ENCODE assay signal across 19 mouse cellular contexts in the genomic region with DNA sequence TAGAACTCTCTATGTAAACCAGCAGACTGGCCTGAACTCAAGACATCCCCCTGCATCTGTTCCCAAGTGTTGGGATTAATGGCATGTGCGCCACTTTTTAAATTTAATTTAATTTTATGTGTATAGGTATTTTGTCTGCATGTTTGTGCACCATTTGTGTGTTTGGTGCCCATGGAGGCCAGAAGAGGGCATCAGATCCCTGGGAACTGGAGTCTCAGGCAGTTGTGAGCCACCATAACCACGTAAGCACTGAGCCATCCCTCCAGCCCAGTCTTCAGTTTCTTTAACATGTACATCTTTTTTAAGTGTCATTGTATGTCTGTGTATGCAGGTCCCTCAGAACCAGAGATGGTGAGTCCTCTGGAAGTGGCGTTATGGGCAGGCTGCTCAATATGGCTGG. TPM values are rescaled to one million over a fixed set of nuclear protein-coding genes. Genes with fewer than 3 reads are reported as not detected.
DNase-seq lines count a peak whose midpoint lies in the region; ATAC-seq and TF ChIP-seq lines count a peak whose summit lies in the region.
"Had no signal": no experiment of that assay in that cellular context is flagged by ENCODE, and none has a peak within 500 bp of the region (broad histone marks: within the 10 kb centered on the region; RNA-seq: fewer than 3 reads in every experiment).

No protein-coding gene starts in this region.

- TF ChIP-seq CTCF in layer of hippocampus, adult 2 months (conservative IDR thresholded peaks at IDR 0.05), result peak; percentile 27

- no peaks in the 10 kb centered on the region for H3K27me3 ChIP-seq in splenic B cell, adult 2 months (ENCODE audit: control insufficient read depth, insufficient read depth, low read length, poor library complexity, severe bottlenecking)
- H3K27me3 ChIP-seq in neural tube, embryonic 15.5 days (replicated peaks), result no peaks in the 10 kb centered on the region
- H3K27me3 ChIP-seq: hindbrain, embryonic 12.5 days; limb, embryonic 12.5 days had no signal

- 89% methylated on average over 3 of the region's 3 CpGs for WGBS in neural tube, embryonic 15.5 days

- no peak for ATAC-seq in monocyte, adult 5-6 weeks (replicated peaks; ENCODE audit: insufficient number of reproducible peaks, low FRiP score, low TSS enrichment, poor library complexity, severe bottlenecking)
- ATAC-seq in neural tube, embryonic 15.5 days (ENCODE audit: low FRiP score), result no peak

- no peak for DNase-seq in layer of hippocampus, adult 2 months (ENCODE audit: low spot score in 2 of 2)
- no peak for DNase-seq in layer of hippocampus, adult 11-12 months (ENCODE audit: low spot score)
- peak; percentile 44 for DNase-seq in A20 (ENCODE audit: low read depth, low spot score)
- DNase-seq in ZHBTc4 (ENCODE audit: low read depth, low spot score), result peak; percentile 30
- DNase-seq in splenic B cell, adult 2 months (ENCODE audit: low read depth, low spot score), result peak; percentile 67
- no peak for DNase-seq in left cerebral cortex, postnatal 36 days (ENCODE audit: low spot score in 2 of 2)
- DNase-seq: adrenal gland, postnatal 36 days; cerebellum, adult 9-10 months; gastrocnemius, postnatal 36 days had no signal

- no peak overlapping the region for H3K9ac ChIP-seq in neural tube, embryonic 15.5 days (replicated peaks)
- H3K9ac ChIP-seq: hindbrain, embryonic 12.5 days; limb, embryonic 12.5 days had no signal

- H3K27ac ChIP-seq in layer of hippocampus, adult 2 months, result no peak overlapping the region
- no peak overlapping the region for H3K27ac ChIP-seq in neural tube, embryonic 15.5 days (replicated peaks)
- H3K27ac ChIP-seq: embryonic facial prominence, embryonic 10.5 days; hindbrain, embryonic 12.5 days; limb, embryonic 12.5 days had no signal

- intact Hi-C loops in left cerebral cortex, postnatal 36 days (cut with DNase I), result no loop called here

- H3K4me1 ChIP-seq in neural tube, embryonic 15.5 days, result no peaks in the 10 kb centered on the region
- H3K4me1 ChIP-seq: embryonic facial prominence, embryonic 10.5 days; hindbrain, embryonic 12.5 days; limb, embryonic 12.5 days had no signal

- no peak overlapping the region for H3K4me3 ChIP-seq in layer of hippocampus, adult 2 months
- no peak overlapping the region for H3K4me3 ChIP-seq in neural tube, embryonic 15.5 days (replicated peaks)
- H3K4me3 ChIP-seq: embryonic facial prominence, embryonic 10.5 days; hindbrain, embryonic 12.5 days; limb, embryonic 12.5 days had no signal

- no peaks in the 10 kb centered on the region for H3K9me3 ChIP-seq in neural tube, embryonic 15.5 days (replicated peaks)
- H3K9me3 ChIP-seq: hindbrain, embryonic 12.5 days had no signal

- H3K36me3 ChIP-seq in splenic B cell, adult 2 months (ENCODE audit: control insufficient read depth, insufficient read depth, low read length, poor library complexity, severe bottlenecking), result no peaks in the 10 kb centered on the region
- H3K36me3 ChIP-seq in neural tube, embryonic 15.5 days, result no peaks in the 10 kb centered on the region
- H3K36me3 ChIP-seq: embryonic facial prominence, embryonic 10.5 days; hindbrain, embryonic 12.5 days; limb, embryonic 12.5 days had no signal

- H3K4me2 ChIP-seq in neural tube, embryonic 15.5 days, result no peak overlapping the region
- H3K4me2 ChIP-seq: hindbrain, embryonic 12.5 days; limb, embryonic 12.5 days had no signal

RNA-seq across cellular contexts. Expression of a gene that starts 9.4 kb away (rescaled TPM):
- total RNA-seq in layer of hippocampus, adult 2 months (2021), result not detected
- total RNA-seq in monocyte, adult 5-6 weeks (2017), result not detected in 3 replicates
- polyA plus RNA-seq in neural tube, embryonic 15.5 days (2015; fragmentation: Nextera tagmentation; extraction: Ambion mirVana), result not detected in 2 replicates
- not detected for total RNA-seq in left cerebral cortex, postnatal 36 days (2021)
- total RNA-seq: adrenal gland, postnatal 36 days; gastrocnemius, postnatal 36 days; layer of hippocampus, postnatal 10 days had no signal
- polyA plus RNA-seq: embryonic facial prominence, embryonic 10.5 days; heart, embryonic 14.5 days; hindbrain, embryonic 12.5 days; kidney, embryonic 14.5 days; limb, embryonic 12.5 days; lung, embryonic 16.5 days; midbrain, postnatal 0 days had no signal

RNA-seq across cellular contexts. Expression of a gene that starts 13.5 kb away (rescaled TPM):
- 1 to 10 TPM; 1.0 to 2.0 TPM for total RNA-seq in layer of hippocampus, adult 2 months (2021)
- 34.3 to 52.4 TPM (median 39.3 TPM) in 3 replicates for total RNA-seq in monocyte, adult 5-6 weeks (2017)
- 2.4 and 8.6 TPM in 2 replicates for polyA plus RNA-seq in neural tube, embryonic 15.5 days (2015; fragmentation: Nextera tagmentation; extraction: Ambion mirVana)
- total RNA-seq in left cerebral cortex, postnatal 36 days (2021), result 1 to 10 TPM; 1.1 to 1.3 TPM

RNA-seq across cellular contexts. Expression of a gene that starts 35.4 kb away (rescaled TPM):
- total RNA-seq in layer of hippocampus, adult 2 months (2021), result 1 to 10 TPM; 4.1 to 9.9 TPM
- total RNA-seq in monocyte, adult 5-6 weeks (2017), result 0.85 to 3.7 TPM (median 0.97 TPM) in 3 replicates
- polyA plus RNA-seq in neural tube, embryonic 15.5 days (2015; fragmentation: Nextera tagmentation; extraction: Ambion mirVana), result 20.0 and 40.9 TPM in 2 replicates
- 1 to 10 TPM; 5.3 to 8.2 TPM for total RNA-seq in left cerebral cortex, postnatal 36 days (2021)

RNA-seq across cellular contexts. Expression of a gene that starts 44.3 kb away (rescaled TPM):
- total RNA-seq in layer of hippocampus, adult 2 months (2021), result not detected
- total RNA-seq in monocyte, adult 5-6 weeks (2017), result 5.1 to 16.1 TPM (median 9.1 TPM) in 3 replicates
- 0.75 and 1.1 TPM in 2 replicates for polyA plus RNA-seq in neural tube, embryonic 15.5 days (2015; fragmentation: Nextera tagmentation; extraction: Ambion mirVana)
- under 1 TPM in 1 of 2 experiments, not detected in 1; 0.63 TPM for total RNA-seq in left cerebral cortex, postnatal 36 days (2021)

RNA-seq across cellular contexts. Expression of a gene that starts 50.9 kb away (rescaled TPM):
- total RNA-seq in layer of hippocampus, adult 2 months (2021), result 100 to 1,000 TPM; 242 to 258 TPM
- 16.7 to 36.3 TPM (median 30.1 TPM) in 3 replicates for total RNA-seq in monocyte, adult 5-6 weeks (2017)
- 78.1 and 82.6 TPM in 2 replicates for polyA plus RNA-seq in neural tube, embryonic 15.5 days (2015; fragmentation: Nextera tagmentation; extraction: Ambion mirVana)
- 100 to 1,000 TPM; 227 to 234 TPM for total RNA-seq in left cerebral cortex, postnatal 36 days (2021)

Comparison
In these comparisons a context has a peak if more than half of its experiments do, and no peak if none do; other contexts are left out.
1. DNase-seq: peak in A20 (single experiment), ZHBTc4 (single experiment) and splenic B cell, adult 2 months (single experiment); none in layer of hippocampus, adult 2 months (0 of 2), layer of hippocampus, adult 11-12 months (single experiment) and left cerebral cortex, postnatal 36 days (0 of 2).
2. RNA of a gene that starts 13.5 kb away (total RNA-seq): 34.3 to 52.4 TPM in monocyte, adult 5-6 weeks; 1.0 to 2.0 TPM in layer of hippocampus, adult 2 months and 1.1 to 1.3 TPM in left cerebral cortex, postnatal 36 days; every median in the first group is over 10 times any median in the second.